Mouse (Mus musculus) gastrocnemius, postnatal 25 days (tissue): Measurements from ENCODE around the gene Pten. TPM values are rescaled to one million over a fixed set of nuclear protein-coding genes. Genes with fewer than 3 reads are reported as not detected.
"Not testable (repeated sequence)": the region's sequence is repeated elsewhere in the genome, so short reads cannot be mapped to it uniquely, and the experiment has no call there.

Source experiments
- DNase-seq: peaks from one replicate; pipeline ENCODE4 v3.0.0; 2022
- total RNA-seq, 2 experiments: library from RNA; stranded (reverse); gene quantifications; 1 replicate in 1 of 2; 2 replicates in 1 of 2; pipeline ENCODE4 v1.2.3; 2021

Gene Pten
- total RNA-seq, 2 experiments from 2014 or later = 31.8 to 35.9 TPM

DNA sequence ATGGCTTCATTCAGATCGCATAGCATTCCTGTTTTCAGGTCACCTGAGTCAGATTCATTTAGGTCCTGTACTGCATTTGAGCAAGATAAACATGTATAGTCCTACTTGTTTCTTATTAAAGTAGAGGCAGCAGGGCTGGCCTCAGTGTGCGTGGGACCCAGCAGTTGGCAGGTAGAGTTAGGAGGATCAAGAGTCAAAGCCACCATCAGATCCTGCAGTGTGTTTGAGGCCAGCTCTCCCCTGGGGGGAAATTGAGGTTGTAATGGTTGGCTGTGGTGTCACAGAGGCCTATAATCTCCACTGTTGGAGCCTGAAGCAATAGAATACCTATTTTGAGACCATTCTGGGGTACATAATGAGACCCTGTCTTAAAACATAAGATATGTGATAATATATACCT is 50.3 kb downstream of the Pten start:
- DNase-seq = no peak

DNA sequence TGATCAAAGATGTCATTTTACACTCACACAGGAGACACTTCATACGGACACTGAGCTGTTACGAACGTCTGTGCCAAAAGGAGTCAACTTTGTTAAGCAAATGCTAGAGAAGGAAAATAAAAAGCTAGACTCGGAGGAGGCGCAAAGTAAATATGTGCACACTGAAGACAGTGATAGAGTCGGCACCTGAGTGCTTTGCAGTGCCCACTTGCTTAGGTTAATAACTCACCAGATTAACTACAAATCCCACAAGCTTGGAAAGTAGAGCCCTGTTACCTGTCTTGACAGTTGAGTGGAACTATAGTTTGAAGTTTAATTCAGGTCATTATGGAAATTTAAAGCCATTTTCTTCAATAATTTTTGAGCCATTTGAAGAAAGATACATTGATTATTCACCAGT is 51.4 kb downstream of the Pten start:
- DNase-seq = no peak

DNA sequence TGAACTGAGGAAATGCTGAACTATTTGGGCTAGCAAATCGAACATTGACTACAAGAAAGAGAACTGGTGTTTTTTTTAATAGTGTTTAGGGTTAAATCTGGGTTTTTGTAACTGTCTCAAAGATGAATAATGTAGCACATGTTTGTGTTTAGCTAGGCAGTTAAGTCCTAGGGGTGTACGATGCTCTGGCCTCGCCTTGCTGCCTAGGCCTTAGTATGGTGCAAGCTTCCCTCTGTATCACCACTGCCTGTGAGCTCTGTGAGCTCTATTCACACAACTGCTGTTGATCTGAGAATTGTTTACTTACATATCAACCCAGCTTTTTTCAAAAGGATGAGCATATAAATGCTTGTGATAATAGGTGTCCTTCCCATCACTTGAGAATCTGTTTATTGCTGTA is 51.8 kb downstream of the Pten start:
- DNase-seq = no peak

DNA sequence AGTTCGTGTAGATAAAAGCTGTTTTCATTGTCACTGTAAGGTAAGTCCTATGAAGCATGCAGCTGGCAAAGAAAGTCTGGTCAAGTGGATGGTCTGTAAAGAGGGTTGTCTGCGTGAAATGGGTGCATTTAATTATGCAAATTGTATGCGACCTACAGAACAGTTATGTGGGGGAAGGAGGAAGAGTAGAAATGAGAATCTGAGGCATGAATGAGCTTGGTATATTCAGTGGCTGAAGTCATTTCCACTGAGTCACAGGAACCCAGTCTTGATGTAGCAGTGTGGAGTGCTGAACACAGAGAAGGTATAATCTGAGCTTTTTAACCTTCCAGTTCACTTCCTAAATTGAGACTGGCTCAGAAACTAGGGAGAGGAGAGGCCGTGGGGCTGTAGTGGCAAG is 61.5 kb downstream of the Pten start:
- DNase-seq = no peak

DNA sequence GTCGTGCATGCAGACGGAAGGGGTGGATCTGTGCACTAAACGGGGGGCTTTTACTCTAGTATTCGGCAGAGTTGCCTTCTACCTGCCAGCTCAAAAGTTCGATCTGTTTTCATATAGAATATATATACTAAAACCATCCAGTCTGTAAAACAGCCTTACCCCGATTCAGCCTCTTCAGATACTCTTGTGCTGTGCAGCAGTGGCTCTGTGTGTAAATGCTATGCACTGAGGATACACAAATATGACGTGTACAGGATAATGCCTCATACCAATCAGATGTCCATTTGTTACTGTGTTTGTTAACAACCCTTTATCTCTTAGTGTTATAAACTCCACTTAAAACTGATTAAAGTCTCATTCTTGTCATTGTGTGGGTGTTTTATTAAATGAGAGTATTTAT is 65.7 kb downstream of the Pten start:
- DNase-seq = not testable (repeated sequence)

DNA sequence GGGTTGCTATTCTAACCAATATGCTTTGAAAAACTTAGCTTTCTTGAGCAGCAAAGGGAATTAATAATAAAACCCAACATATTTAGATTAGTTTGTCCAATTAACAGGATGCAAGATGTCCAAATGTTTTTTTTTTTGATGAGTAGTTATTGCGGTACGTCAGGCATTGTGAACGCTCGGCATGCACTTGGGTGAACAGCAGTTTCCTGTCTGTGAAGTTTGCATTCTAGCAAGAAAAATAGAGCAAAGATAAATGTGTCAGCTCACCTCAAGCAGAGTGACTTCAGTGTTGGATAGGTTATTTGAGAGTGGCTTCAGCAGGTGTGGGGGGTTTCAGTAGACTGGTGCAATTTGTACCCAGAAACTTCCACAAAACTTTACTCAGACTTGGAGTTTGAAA is 69.3 kb downstream of the Pten start:
- DNase-seq = no peak

DNA sequence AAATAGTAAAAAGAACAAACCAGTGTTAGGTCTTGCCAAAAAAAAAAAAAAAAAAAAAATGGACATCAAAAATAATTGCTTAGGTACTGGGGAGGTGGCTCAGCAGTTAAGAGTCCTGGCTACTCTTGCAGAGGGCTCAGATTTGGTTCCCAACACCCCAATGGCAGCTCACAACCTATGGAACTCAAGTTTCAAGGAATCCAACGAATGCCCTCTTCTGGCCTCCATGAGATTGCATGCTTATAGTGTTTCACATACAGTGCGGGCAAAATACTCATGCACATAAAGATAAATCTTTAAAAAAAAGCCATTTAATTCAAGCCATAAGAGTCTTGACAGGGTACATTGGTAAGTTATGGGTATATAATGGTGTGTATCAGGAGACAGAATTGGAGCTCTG is 72.6 kb downstream of the Pten start:
- DNase-seq = no peak

DNA sequence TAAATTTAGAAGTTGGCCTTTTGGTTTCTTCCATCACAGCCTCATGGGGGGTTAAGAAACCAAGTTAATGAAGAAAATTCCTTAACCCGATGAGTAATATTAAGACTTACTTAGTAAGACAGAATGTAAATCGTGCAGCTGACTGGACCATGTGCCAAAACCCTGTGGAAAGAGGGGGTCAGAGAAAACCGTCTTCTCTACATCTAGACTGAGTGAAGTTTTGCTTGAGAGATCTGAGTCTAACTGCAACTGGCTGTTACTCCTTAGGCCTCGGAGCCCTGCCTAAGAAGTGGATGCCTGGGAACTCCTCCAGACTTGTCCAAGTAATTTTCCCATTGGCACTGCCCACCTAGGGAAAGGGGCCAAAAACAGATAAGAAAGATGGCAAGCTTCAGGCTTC is 74.0 kb downstream of the Pten start:
- no peak for DNase-seq

DNA sequence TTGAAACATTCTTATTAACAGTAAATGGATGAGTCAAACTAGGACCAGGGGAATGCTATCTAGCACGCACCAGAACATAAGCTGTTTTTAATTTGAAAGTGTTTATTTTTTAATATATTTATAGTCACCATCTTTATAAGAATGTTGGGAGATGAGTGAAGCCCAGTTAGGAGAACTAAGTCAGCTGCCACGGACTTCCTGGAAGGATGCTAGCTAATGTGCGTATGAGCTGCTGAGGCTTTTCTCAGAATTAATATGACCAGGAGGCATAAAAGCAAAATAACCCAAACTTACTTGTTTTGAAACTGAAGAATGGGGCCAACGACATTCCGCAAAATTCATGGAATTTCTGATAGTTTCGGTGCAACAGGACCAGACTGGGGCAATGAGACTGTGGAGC is 83.2 kb downstream of the Pten start:
- DNase-seq = no peak

DNA sequence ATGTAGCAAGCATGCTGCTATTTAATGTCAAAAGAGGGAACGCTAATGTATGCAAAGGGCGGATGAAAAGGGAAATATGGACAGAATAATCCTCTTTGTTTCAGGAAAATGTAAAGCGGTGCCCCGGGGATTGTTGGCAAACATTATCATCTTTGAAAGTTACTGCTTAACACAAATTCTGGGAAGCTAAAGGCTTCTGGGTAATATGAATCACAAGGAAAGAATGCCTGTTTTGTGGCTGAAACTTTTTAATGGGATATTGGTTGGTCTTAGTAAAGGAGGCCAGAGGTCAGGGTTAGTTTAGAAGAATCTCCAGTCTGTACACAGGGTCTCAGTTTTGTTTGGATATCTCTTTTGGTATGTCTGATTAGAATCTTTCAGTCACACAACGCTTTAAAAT is 87.2 kb downstream of the Pten start:
- no peak for DNase-seq

DNA sequence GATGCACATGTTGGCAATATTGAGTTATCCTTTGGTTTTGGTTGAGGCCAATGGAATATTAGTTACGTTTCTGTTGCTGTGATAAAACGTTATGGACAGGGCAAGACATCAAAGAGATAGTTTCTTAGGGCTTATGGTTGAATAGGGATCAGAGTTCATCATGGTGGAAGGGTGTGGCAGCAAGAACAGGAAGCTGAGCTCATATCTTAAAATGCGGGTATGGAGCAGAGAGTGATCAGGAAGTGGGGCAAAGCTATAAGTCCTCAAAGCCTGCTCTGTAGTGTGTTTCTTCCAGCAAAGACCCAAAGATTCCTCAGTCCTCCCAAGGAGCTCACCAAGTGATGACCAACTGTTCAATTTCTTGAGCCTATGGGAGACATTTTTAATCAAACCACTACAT is 90.7 kb downstream of the Pten start:
- DNase-seq = no peak

DNA sequence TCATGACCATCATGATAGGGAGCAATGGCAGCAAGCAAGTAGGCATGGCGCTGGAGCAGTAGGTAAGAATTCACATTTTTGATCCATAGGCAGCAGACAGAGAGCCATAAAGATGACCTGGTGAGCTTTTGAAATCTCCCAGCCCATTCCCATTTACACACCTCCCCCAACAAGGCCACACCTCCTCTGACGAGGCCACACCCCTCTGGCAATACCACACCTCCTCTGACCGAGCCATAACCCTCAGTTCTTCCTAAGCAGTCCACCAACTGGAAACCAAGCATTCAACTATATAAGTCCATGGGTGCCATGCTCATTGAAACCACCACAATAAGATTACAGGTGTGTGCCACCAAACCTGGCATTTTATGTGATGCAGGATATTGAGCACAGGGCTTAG is 95.0 kb downstream of the Pten start:
- DNase-seq = no peak

DNA sequence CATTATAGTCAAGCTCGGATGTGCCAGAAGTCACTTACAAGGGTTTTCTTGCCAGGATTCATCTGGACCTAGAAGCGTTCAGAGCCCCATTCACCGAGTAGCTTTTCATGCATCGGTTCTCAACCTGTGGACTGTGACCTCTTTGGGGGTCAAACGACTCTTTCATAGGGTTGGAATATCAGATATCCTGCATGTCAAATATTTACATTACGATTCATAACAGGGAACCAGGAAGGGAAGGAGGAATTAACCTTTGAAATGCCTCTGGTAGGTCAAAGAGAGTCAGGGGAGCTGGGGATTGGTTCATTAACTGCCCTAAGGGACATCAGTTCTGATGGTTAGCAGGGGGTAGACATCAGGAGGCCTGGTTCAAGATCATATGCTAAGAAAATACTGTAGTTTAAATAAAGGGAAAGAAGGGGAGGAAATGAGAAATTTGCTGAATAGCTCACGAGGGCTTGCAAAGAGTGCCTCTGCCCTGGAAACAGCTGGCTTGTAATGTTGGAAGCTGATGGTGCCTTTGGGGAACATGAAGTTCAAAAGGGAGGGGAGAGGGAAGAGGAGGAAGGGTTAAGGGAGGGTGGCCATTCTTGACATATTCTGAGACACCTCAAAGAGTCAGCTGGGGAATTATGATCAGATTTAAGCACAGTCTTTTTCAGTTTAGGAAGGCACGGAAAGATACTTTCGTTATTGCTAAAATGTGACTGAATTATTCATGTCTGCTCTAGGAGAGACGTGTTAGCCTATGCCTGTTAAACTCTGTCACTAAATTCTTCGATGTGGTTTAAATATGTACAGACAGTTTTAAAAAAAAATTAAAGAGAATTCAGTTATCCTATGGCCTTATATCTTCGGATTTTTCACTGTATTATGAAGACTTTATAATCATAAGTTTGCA is 104.6 kb downstream of the Pten start:
- no peak for DNase-seq

DNA sequence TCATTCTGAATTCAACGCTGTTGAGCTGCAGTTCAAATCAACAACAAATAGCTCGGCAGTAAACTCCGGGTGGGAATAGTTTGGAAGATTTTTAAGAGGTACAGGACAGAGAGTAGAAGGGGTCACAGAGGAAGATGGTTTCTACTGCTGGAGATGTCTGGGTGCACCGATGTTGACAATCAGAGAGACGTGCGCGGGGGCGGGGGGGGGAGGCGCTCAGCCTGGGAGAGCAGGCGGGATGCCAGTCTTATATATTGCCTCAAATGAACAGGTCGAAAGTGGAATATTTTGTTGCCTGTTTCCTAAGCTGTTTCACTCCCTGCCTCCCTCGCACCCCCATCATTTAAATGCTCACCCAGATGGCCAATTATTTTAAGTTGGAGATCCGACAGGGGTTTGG is 109.5 kb downstream of the Pten start:
- no peak for DNase-seq

DNA sequence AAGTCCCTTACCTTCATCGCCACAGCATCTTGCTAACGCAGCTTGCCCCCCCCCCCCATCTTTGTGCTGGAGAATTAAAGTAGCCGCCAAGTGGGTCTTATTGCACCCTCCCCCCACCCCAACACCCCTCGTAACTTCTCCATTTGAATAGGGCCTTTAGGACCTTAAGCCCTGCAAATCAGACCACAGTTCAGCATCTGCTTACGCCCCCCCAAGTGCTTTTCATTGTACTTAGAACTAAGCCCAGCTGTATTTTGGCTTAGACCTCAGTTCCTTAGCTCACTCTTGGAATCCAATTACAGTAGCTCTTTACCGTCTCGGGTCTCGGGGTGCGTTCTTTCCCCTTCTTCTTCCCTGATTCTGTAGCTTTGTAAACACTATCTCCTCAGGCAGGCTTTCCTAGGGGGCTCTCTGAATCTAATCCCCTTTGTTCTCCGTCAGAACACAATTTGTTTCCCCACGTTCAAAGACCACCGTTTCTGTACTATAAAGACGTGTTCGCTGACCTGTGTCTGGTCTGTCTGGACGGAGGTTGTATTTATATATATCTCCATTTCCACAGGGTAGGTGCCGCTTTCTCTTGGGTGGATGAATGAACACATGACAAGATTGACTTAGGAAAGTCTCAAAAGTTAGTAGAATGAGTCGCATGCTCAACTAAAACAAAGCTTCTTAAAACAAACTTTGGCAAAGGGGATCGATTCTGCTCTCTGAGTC is 110.0 kb downstream of the Pten start:
- DNase-seq = no peak

DNA sequence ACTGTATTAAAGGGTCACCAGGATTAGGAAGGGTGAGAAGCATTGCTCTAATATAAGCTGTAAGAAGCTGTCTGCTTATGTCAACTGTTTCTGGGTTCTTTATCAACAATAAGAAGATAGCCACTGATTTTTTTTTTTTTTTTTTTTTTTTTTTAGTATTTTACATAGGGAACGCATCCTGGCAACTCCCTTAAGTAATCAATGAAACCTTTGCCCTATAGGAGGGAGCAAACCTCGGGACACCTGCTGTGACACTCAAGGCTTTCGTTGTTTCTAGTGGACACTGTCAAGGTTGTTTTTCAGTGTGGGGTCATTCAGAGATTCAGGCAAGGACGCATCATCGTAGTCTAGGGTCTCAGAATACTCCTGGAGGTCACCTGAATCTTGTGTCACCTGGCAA is 111.3 kb downstream of the Pten start:
- no peak for DNase-seq

DNA sequence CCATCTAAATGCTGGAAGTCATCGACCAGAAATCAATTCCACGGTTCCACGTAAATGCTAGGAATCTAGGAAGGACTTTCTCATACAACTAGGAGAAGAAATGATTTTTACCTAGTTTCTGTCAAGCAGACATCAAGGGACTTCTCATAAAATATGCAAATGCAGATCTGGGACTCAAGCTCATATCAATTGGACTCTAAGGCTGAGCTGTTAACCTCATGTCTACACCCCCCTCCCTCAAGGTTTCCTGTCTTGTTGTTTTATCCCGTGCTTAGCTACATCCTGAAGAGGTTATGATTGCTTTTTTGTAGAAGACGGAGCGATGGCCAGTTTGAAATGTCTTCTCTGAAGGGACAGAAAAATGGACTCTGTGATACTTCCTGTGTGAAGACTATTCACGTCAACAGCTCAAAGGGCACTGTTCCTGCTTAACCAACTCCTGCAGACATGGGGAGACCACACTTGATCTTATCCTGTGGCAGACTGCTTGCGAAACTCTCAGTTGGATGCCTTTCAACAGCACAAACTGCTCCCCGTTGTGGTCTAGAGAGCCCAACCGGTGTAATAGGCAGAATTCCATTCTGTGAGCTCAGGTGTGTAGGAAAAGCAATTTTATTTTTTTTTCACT is 111.9 kb downstream of the Pten start:
- DNase-seq = no peak

DNA sequence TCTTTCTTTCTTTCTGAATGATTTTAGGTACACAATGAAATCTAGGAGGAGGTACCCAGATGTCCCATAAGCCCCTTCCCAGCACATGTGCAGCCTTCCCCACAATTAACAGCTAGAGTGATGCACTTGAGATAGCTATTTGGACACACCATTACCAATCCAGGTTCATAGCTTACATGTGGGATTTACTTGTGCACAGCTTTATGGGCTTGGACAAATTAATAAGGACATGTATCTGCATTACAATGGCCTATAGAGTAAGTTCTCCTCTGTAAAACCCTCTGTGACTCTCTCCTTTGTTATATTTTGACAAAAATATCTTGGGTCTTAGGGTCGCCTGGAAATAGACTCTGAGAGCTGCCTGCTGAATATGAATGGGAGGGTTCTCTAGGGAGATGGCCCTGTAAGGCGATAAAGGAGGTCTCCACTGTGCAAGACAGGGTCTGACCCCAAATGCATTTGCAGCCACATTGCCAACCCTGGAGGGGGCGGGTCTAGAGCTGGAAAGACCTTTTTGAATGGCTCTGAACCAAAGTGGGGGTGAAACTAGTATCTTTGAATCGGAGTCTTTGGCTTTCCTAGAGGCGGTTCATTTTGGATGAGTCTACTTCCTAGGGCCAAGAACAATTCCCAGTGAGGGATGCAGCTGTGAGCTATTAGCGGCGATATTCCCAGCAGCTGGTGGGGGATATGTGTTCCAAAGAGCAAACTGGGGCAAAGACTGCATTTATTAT is 116.8 kb downstream of the Pten start:
- DNase-seq = peak; percentile 35
